Mouse (Mus musculus): Measurements from ENCODE around the gene Rbms3. TPM values are rescaled to one million over a fixed set of nuclear protein-coding genes. Genes with fewer than 3 reads are reported as not detected.

The Rbms3 gene
- polyA plus RNA-seq, 1 experiment from 2014 or later: 13.1 TPM

GRCm38 (mm10) chr9:116832822-116833221, 796.9 kb downstream of the Rbms3 start:
- no peak overlapping the region for H3K9ac ChIP-seq (ENCODE audit: low read depth, low read length)
- ATAC-seq: no peak
- no peaks in the 10 kb centered on the region for H3K4me1 ChIP-seq (replicated peaks; ENCODE audit: control insufficient read depth, insufficient read depth, low read length)
- no peak for TF ChIP-seq CTCF (IDR thresholded peaks at IDR 0.05; ENCODE audit: low read depth)
- H3K36me3 ChIP-seq (ENCODE audit: control insufficient read depth, insufficient read depth): no peaks in the 10 kb centered on the region
- no peaks in the 10 kb centered on the region for H3K9me3 ChIP-seq (ENCODE audit: control insufficient read depth)
- no peak overlapping the region for H3K4me2 ChIP-seq (replicated peaks; ENCODE audit: low read depth)
- no peak overlapping the region for H3K4me3 ChIP-seq (ENCODE audit: low read depth, low read length)
- no peaks in the 10 kb centered on the region for H3K27me3 ChIP-seq (replicated peaks; ENCODE audit: control insufficient read depth, insufficient read depth, low read length)
- H3K27ac ChIP-seq (ENCODE audit: low read depth, low read length): no peak overlapping the region
- 70% methylated on average over 1 of the region's 1 CpGs for WGBS

- WGBS: 73% methylated on average over 5 of the region's 5 CpGs
- no peak for ATAC-seq
These were observed 798.3 kb downstream of the Rbms3 start for GRCm38 (mm10) chr9:116831386-116831785.

GRCm38 (mm10) chr9:116829929-116830328, 799.8 kb downstream of the Rbms3 start:
- H3K9ac ChIP-seq (ENCODE audit: low read depth, low read length): no peak overlapping the region
- no peak overlapping the region for H3K4me3 ChIP-seq (ENCODE audit: low read depth, low read length)
- WGBS: 80% methylated on average over 4 of the region's 4 CpGs
- no peaks in the 10 kb centered on the region for H3K36me3 ChIP-seq (ENCODE audit: control insufficient read depth, insufficient read depth)
- no peaks in the 10 kb centered on the region for H3K27me3 ChIP-seq (replicated peaks; ENCODE audit: control insufficient read depth, insufficient read depth, low read length)
- H3K4me1 ChIP-seq (replicated peaks; ENCODE audit: control insufficient read depth, insufficient read depth, low read length): no peaks in the 10 kb centered on the region
- no peak overlapping the region for H3K27ac ChIP-seq (ENCODE audit: low read depth, low read length)
- H3K9me3 ChIP-seq (ENCODE audit: control insufficient read depth): no peaks in the 10 kb centered on the region
- H3K4me2 ChIP-seq (replicated peaks; ENCODE audit: low read depth): no peak overlapping the region
- no peak for ATAC-seq
- TF ChIP-seq CTCF (IDR thresholded peaks at IDR 0.05; ENCODE audit: low read depth): no peak

More at GRCm38 (mm10) chr9:116831386-116831785, 798.3 kb downstream of the Rbms3 start:
- Histone ChIP-seq H3K9me3 (ENCODE audit: control insufficient read depth) (no peaks in the 10 kb centered on the region), H3K9ac (ENCODE audit: low read depth, low read length) (no peak overlapping the region), H3K4me2 (replicated peaks; ENCODE audit: low read depth) (no peak overlapping the region), H3K27me3 (replicated peaks; ENCODE audit: control insufficient read depth, insufficient read depth, low read length) (no peaks in the 10 kb centered on the region), H3K4me3 (ENCODE audit: low read depth, low read length) (no peak overlapping the region), H3K4me1 (replicated peaks; ENCODE audit: control insufficient read depth, insufficient read depth, low read length) (no peaks in the 10 kb centered on the region), H3K36me3 (ENCODE audit: control insufficient read depth, insufficient read depth) (no peaks in the 10 kb centered on the region), H3K27ac (ENCODE audit: low read depth, low read length) (no peak overlapping the region)
- TF ChIP-seq CTCF (IDR thresholded peaks at IDR 0.05; ENCODE audit: low read depth): no peak

- 79% methylated on average over 7 of the region's 7 CpGs for WGBS
- no peaks in the 10 kb centered on the region for H3K9me3 ChIP-seq (ENCODE audit: control insufficient read depth)
- H3K4me1 ChIP-seq (replicated peaks; ENCODE audit: control insufficient read depth, insufficient read depth, low read length): no peaks in the 10 kb centered on the region
- no peak for ATAC-seq
- no peak overlapping the region for H3K4me3 ChIP-seq (ENCODE audit: low read depth, low read length)
- H3K9ac ChIP-seq (ENCODE audit: low read depth, low read length): no peak overlapping the region
- no peak overlapping the region for H3K27ac ChIP-seq (ENCODE audit: low read depth, low read length)
- no peak for TF ChIP-seq CTCF (IDR thresholded peaks at IDR 0.05; ENCODE audit: low read depth)
- no peaks in the 10 kb centered on the region for H3K36me3 ChIP-seq (ENCODE audit: control insufficient read depth, insufficient read depth)
- no peak overlapping the region for H3K4me2 ChIP-seq (replicated peaks; ENCODE audit: low read depth)
- no peaks in the 10 kb centered on the region for H3K27me3 ChIP-seq (replicated peaks; ENCODE audit: control insufficient read depth, insufficient read depth, low read length)
These were observed 808.1 kb downstream of the Rbms3 start for GRCm38 (mm10) chr9:116821601-116822000.

GRCm38 (mm10) chr9:116817196-116817595, 812.5 kb downstream of the Rbms3 start:
- no peak overlapping the region for H3K27ac ChIP-seq (ENCODE audit: low read depth, low read length)
- H3K4me2 ChIP-seq (replicated peaks; ENCODE audit: low read depth): no peak overlapping the region
- H3K9me3 ChIP-seq (ENCODE audit: control insufficient read depth): no peaks in the 10 kb centered on the region
- no peaks in the 10 kb centered on the region for H3K4me1 ChIP-seq (replicated peaks; ENCODE audit: control insufficient read depth, insufficient read depth, low read length)
- no peak overlapping the region for H3K4me3 ChIP-seq (ENCODE audit: low read depth, low read length)
- 93% methylated on average over 1 of the region's 1 CpGs for WGBS
- H3K36me3 ChIP-seq (ENCODE audit: control insufficient read depth, insufficient read depth): no peaks in the 10 kb centered on the region
- ATAC-seq: no peak
- no peak overlapping the region for H3K9ac ChIP-seq (ENCODE audit: low read depth, low read length)
- no peaks in the 10 kb centered on the region for H3K27me3 ChIP-seq (replicated peaks; ENCODE audit: control insufficient read depth, insufficient read depth, low read length)
- no peak for TF ChIP-seq CTCF (IDR thresholded peaks at IDR 0.05; ENCODE audit: low read depth)

- no peak overlapping the region for H3K4me2 ChIP-seq (replicated peaks; ENCODE audit: low read depth)
- H3K4me1 ChIP-seq (replicated peaks; ENCODE audit: control insufficient read depth, insufficient read depth, low read length): no peaks in the 10 kb centered on the region
- H3K36me3 ChIP-seq (ENCODE audit: control insufficient read depth, insufficient read depth): no peaks in the 10 kb centered on the region
- no peak overlapping the region for H3K9ac ChIP-seq (ENCODE audit: low read depth, low read length)
- H3K27me3 ChIP-seq (replicated peaks; ENCODE audit: control insufficient read depth, insufficient read depth, low read length): no peaks in the 10 kb centered on the region
- no peak for TF ChIP-seq CTCF (IDR thresholded peaks at IDR 0.05; ENCODE audit: low read depth)
- H3K9me3 ChIP-seq (ENCODE audit: control insufficient read depth): no peaks in the 10 kb centered on the region
- no peak overlapping the region for H3K27ac ChIP-seq (ENCODE audit: low read depth, low read length)
- WGBS: 73% methylated on average over 10 of the region's 10 CpGs
- no peak for ATAC-seq
- no peak overlapping the region for H3K4me3 ChIP-seq (ENCODE audit: low read depth, low read length)
These were observed 815.1 kb downstream of the Rbms3 start for GRCm38 (mm10) chr9:116814495-116815094.

GRCm38 (mm10) chr9:116813396-116813795, 816.3 kb downstream of the Rbms3 start:
- no peak for TF ChIP-seq CTCF (IDR thresholded peaks at IDR 0.05; ENCODE audit: low read depth)

More at GRCm38 (mm10) chr9:116813396-116813795, 816.3 kb downstream of the Rbms3 start:
- Histone ChIP-seq H3K27me3 (replicated peaks; ENCODE audit: control insufficient read depth, insufficient read depth, low read length) (no peaks in the 10 kb centered on the region), H3K4me3 (ENCODE audit: low read depth, low read length) (no peak overlapping the region), H3K27ac (ENCODE audit: low read depth, low read length) (no peak overlapping the region), H3K4me1 (replicated peaks; ENCODE audit: control insufficient read depth, insufficient read depth, low read length) (no peaks in the 10 kb centered on the region), H3K4me2 (replicated peaks; ENCODE audit: low read depth) (no peak overlapping the region), H3K9ac (ENCODE audit: low read depth, low read length) (no peak overlapping the region), H3K36me3 (ENCODE audit: control insufficient read depth, insufficient read depth) (no peaks in the 10 kb centered on the region), H3K9me3 (ENCODE audit: control insufficient read depth) (no peaks in the 10 kb centered on the region)
- no peak for ATAC-seq
- 53% methylated on average over 2 of the region's 2 CpGs for WGBS
